Mouse (Mus musculus) bone marrow macrophage, adult 2 months (primary cell): ENCODE results near the gene 0610010F05Rik.

ENCODE experiments used
- CTCF ChIP-seq: IDR thresholded peaks from 2 replicates; pipeline ENCODE4 v1.5.1; 2012; ENCODE audit warnings: low read depth, mild to moderate bottlenecking, low read length, moderate library complexity
- POLR2A ChIP-seq: IDR thresholded peaks from 2 replicates; pipeline ENCODE4 v1.6.1; 2012; ENCODE audit warnings: mild to moderate bottlenecking, low read depth, low read length, borderline replicate concordance

DNA sequence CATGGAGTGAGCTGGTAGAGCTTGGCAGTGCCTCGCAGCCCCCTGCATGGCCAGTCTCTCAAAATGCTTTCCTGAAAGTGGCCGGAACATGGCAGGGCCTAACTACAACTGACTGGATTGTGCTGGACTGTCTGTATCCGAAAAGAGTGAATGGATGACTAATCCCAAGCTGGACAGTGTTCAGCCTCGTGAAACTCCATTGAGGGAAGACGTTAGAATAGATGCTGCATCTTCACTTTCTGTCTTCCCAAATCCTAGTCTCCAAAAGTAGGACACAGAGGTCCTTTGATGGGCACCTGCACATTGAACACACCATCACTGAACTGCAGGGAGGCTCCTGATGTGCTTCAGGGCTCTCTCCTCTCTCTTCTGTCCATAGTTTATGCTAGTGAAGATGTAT is 42.7 kb upstream of the 0610010F05Rik start:
- TF ChIP-seq CTCF (no peak), POLR2A (no peak)
